Mouse (Mus musculus) mesoderm, embryonic 11.5 days (tissue): ENCODE data around the gene Gm20903.
"Not testable (repeated sequence)": the region's sequence is repeated elsewhere in the genome, so short reads cannot be mapped to it uniquely, and the experiment has no call there.

Experiments used
- DNase-seq: peaks from one replicate; pipeline ENCODE4 v3.0.0-alpha.2; 2012; ENCODE audit warnings: low read depth, low spot score

Gene Gm20903

GRCm38 (mm10) chrY:73669015-73669414, at the start of gene Gm20903:
Gm20903 (plus strand) TSS chrY:73669315.
- DNase-seq = not testable (repeated sequence)
